Mouse (Mus musculus) heart, adult 2 months (tissue): ENCODE data around the gene Asb4. TPM values are rescaled to one million over a fixed set of nuclear protein-coding genes. Genes with fewer than 3 reads are reported as not detected.

Source experiments
- DNase-seq, 2 experiments: peaks; one replicate each; pipeline ENCODE4 v3.0.0; 2021
- H3K27ac ChIP-seq: fragments of 200-600 bp; 2 replicates; pipeline ENCODE4 v1.8.1; 2022
- H3K27me3 ChIP-seq: fragments of 200-500 bp; 2 replicates; pipeline ENCODE4 v1.6.1; 2012; ENCODE audit warnings: mild to moderate bottlenecking, low read length, inconsistent platforms, mixed read lengths; ENCODE audit not compliant: control insufficient read depth, insufficient read depth
- H3K36me3 ChIP-seq: fragments of 200-500 bp; 2 replicates; pipeline ENCODE4 v1.6.1; 2012; ENCODE audit warnings: low read length, inconsistent platforms; ENCODE audit not compliant: control insufficient read depth, insufficient read depth
- H3K4me1 ChIP-seq: fragments of 200-500 bp; 2 replicates; pipeline ENCODE4 v1.6.1; 2011; ENCODE audit warnings: low read length; ENCODE audit not compliant: control insufficient read depth, insufficient read depth
- H3K4me3 ChIP-seq: fragments of 200-600 bp; 2 replicates; pipeline ENCODE4 v1.8.1; 2022
- H3K79me2 ChIP-seq: fragments of 200-500 bp; replicated peaks from 2 replicates; pipeline ENCODE4 v1.6.1; 2012; ENCODE audit warnings: mild to moderate bottlenecking, inconsistent platforms, low read length, moderate library complexity, mixed read lengths; ENCODE audit not compliant: control insufficient read depth, insufficient read depth
- H3K9ac ChIP-seq: fragments of 200-500 bp; 2 replicates; pipeline ENCODE4 v1.6.1; 2012; ENCODE audit warnings: low read depth, mild to moderate bottlenecking, control low read depth, inconsistent platforms, low read length, mixed read lengths
- CTCF ChIP-seq: fragments of 200-600 bp; IDR thresholded peaks from 2 replicates; pipeline ENCODE4 v1.8.1; 2022; ENCODE audit warnings: antibody characterized with exemption, mild to moderate bottlenecking, moderate library complexity
- EP300 ChIP-seq: fragments of 200-500 bp; IDR thresholded peaks from 2 replicates; pipeline ENCODE4 v1.6.1; 2011; ENCODE audit warnings: low read depth, low read length, control low read depth; ENCODE audit not compliant: insufficient read depth
- POLR2A ChIP-seq: fragments of 200-500 bp; IDR thresholded peaks from 2 replicates; pipeline ENCODE4 v1.6.1; 2011; ENCODE audit warnings: mild to moderate bottlenecking, low read depth, low read length, control low read depth; ENCODE audit not compliant: insufficient read depth
- WGBS: fragments of 180-500 bp; shearing (Covaris S2); methylation state at CpG from one replicate; pipeline ENCODE4 v1.1.7; 2018; 5-methylcytosine and 5-hydroxymethylcytosine counted together
- intact Hi-C: fragments of 180-260 bp; cut with DNase I; formaldehyde crosslinking; loops from one replicate; pipeline ENCODE4 v1.15.1; 2025
- polyA plus RNA-seq: library from polyadenylated mRNA; depleted of rRNA; stranded (reverse); fragments of >200 nt; gene quantifications from 2 replicates; pipeline ENCODE4 v1.2.3, GENCODE M21; 2012
- total RNA-seq, 2 experiments: library from RNA; stranded (reverse); gene quantifications; 2 replicates each; pipeline ENCODE4 v1.2.3; 2021

Asb4 gene
- total and polyA plus RNA-seq, 3 experiments: 3.1 to 5.0 (median 4.4) TPM

DNA sequence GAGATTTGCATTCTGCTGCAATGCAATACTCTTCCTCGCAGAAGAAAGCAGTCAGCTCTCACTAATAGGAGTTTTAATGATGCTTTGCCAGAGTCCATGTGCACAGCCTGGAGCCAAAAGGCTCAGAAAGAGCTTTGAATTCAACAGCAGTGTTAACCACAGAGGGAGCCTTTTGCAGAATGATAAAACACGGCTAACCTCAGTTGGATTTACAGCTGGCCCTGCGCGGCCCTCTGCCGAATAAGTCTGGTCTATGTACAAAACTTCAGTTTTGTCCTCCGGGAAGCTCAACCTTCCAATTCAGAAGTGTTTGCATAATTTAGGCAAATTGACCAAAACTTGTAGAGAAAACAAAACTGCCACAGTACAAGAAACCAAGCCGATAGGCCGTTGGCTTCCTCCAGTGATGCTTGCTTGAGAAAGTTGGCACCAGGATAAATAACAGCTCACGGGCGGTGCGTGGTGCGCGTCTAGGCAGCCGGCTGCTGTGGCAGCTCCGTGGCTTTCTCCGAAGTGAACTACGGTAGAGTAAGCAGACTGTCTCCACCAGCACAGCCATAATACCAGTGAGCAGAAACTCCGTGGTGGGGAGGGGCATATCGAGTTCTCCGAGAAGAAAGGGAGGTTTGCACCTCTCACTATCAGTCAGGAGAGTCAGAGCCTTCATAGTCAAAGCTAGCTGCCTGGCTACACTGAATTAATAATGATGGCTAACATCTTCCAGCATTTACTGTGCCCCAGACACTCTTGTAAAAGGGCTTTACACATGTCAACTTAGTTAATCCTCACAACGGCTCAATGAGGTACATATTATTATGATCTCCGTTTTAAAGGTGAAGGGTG, 3.2 kb upstream of the Asb4 start:
- no peaks in the 10 kb centered on the region; the same call in 1 of the 2 replicates for H3K4me1 ChIP-seq
- WGBS: 55% methylated on average over 22 of the region's 22 CpGs
- no peaks in the 10 kb centered on the region for H3K79me2 ChIP-seq
- no peak overlapping the region for H3K27ac ChIP-seq
- intact Hi-C loops: loop anchor here (5.0 to 10.0 kb wide), 6 partner anchors 83 to 965 kb away; partner anchors contain the start of genes Pon2 and Pon3
- no peak for TF ChIP-seq CTCF
- no peak for TF ChIP-seq EP300
- no peak for TF ChIP-seq POLR2A
- H3K4me3 ChIP-seq: 0 out of 2 replicates have a peak overlapping the region, but pooled peaks have one; percentile 13
- H3K36me3 ChIP-seq: no peaks in the 10 kb centered on the region; the same call in 1 of the 2 replicates
- H3K9ac ChIP-seq: no peak overlapping the region
- DNase-seq: peak in 1 of 2 experiments; percentile 16
- no peaks in the 10 kb centered on the region for H3K27me3 ChIP-seq

DNA sequence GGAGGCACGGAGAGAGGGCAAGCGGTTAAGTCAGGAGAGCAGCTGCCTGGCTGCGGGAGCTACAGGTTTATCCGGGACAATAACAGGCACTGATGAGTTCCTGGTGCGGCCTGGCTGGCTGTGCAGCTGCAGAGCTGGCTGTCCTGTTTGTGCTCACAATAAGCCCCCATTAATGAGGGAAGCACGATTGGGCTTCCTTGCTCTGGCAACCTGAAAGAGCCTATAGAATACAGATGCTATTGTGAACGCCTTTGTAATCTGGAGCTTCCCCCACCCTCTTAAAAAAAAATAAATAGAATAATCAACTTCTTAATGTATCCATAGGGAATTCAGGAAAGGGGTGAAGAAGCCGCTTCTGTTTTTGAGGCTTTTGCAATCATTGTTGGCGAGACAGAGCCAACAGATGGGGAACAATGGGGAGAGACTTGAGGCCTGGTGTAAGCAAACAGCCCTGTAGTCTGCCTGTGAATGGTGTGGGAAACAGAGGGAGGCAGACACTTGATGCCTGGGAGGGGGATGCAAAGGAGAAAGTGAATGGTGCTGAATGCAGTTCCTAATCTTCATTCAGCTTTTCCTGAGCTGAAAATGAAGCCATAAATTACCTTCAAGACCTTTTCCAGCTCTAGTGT, 2.4 kb upstream of the Asb4 start:
- intact Hi-C loops: loop anchor here (5.0 to 10.0 kb wide), 6 partner anchors 83 to 966 kb away; partner anchors contain the start of genes Pon2 and Pon3
- no peak for DNase-seq
- Histone ChIP-seq H3K27me3 (no peaks in the 10 kb centered on the region), H3K4me1 (no peaks in the 10 kb centered on the region; the same call in 1 of the 2 replicates), H3K4me3 (no peak overlapping the region), H3K79me2 (no peaks in the 10 kb centered on the region), H3K9ac (no peak overlapping the region), H3K27ac (no peak overlapping the region), H3K36me3 (no peaks in the 10 kb centered on the region; the same call in 1 of the 2 replicates)
- WGBS: 65% methylated on average over 9 of the region's 9 CpGs
- TF ChIP-seq POLR2A (no peak), EP300 (no peak), CTCF (no peak)

- no peak for DNase-seq
- Histone ChIP-seq H3K79me2 (no peaks in the 10 kb centered on the region), H3K9ac (no peak overlapping the region), H3K27ac (no peak overlapping the region), H3K4me1 (no peaks in the 10 kb centered on the region; the same call in 1 of the 2 replicates), H3K27me3 (no peaks in the 10 kb centered on the region), H3K36me3 (no peaks in the 10 kb centered on the region; the same call in 1 of the 2 replicates), H3K4me3 (no peak overlapping the region)
- 56% methylated on average over 13 of the region's 13 CpGs for WGBS
- TF ChIP-seq POLR2A: no peak
- intact Hi-C loops: loop anchor here (5.0 to 10.0 kb wide), 6 partner anchors 85 to 967 kb away; partner anchors contain the start of genes Pon2 and Pon3
Measured at GRCm38 (mm10) chr6:5381918-5382582, 1.1 kb upstream of the Asb4 start.

GRCm38 (mm10) chr6:5382583-5383215, 487 bp upstream of the Asb4 start:
- Histone ChIP-seq H3K9ac (peak overlapping the region; percentile 52; the same call in 1 of the 2 replicates), H3K36me3 (no peaks in the 10 kb centered on the region; the same call in 1 of the 2 replicates), H3K27me3 (no peaks in the 10 kb centered on the region), H3K27ac (no peak overlapping the region), H3K4me3 (peak overlapping the region; percentile 44), H3K4me1 (no peaks in the 10 kb centered on the region; the same call in 1 of the 2 replicates), H3K79me2 (no peaks in the 10 kb centered on the region)
- WGBS: 1% methylated on average over 16 of the region's 16 CpGs
- TF ChIP-seq EP300: 0 out of 2 replicates have a peak, but pooled peaks have one; percentile 57
- no peak for TF ChIP-seq POLR2A
- peak; percentile 95 for TF ChIP-seq CTCF
- peak; percentile 78 to 83 for DNase-seq
- intact Hi-C loops: loop anchor here (5.0 to 10.0 kb wide), 6 partner anchors 85 to 968 kb away; partner anchors contain the start of genes Pon2 and Pon3

GRCm38 (mm10) chr6:5384178-5384490, 948 bp downstream of the Asb4 start:
- H3K4me3 ChIP-seq: peak overlapping the region; percentile 25; the same call in 1 of the 2 replicates
- no peak overlapping the region for H3K27ac ChIP-seq
- H3K4me1 ChIP-seq: no peaks in the 10 kb centered on the region; the same call in 1 of the 2 replicates
- no peaks in the 10 kb centered on the region for H3K27me3 ChIP-seq
- H3K79me2 ChIP-seq: no peaks in the 10 kb centered on the region
- peak; percentile 63 to 64 for DNase-seq
- 2% methylated on average over 11 of the region's 11 CpGs for WGBS
- H3K36me3 ChIP-seq: no peaks in the 10 kb centered on the region; the same call in 1 of the 2 replicates
- TF ChIP-seq POLR2A (no peak), EP300 (no peak), CTCF (peak; percentile 91)
- H3K9ac ChIP-seq: no peak overlapping the region
- intact Hi-C loops: loop anchor here (5.0 to 10.0 kb wide), 6 partner anchors 87 to 969 kb away; partner anchors contain the start of genes Pon2 and Pon3
